Mouse (Mus musculus): Measurements from ENCODE around the gene Kcnh1.

Kcnh1 gene

GRCm38 (mm10) chr1:192268878-192269277 lies 78.3 kb downstream of the Kcnh1 start:
- no peak for DNase-seq (ENCODE audit: low read depth)

DNA sequence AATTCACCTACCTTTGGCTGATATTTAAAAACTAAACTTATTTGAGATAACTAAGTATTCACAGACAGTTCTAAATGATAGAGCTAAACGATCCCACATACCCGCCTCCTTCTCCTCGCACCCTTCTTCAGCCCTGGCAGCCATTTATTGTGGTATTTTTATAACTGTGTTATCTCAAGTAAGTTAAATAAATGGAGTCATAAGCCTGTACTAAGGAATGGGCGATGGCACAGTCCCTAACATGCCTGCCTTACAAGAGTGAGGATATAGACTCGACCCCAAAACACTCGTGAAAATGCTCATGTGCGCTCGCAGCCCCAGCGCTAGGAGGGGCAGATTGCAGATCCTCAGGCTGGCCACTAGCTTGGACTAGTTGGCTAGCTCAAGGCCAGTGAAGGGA lies 79.3 kb downstream of the Kcnh1 start:
- no peak for DNase-seq (ENCODE audit: low read depth)

- DNase-seq (ENCODE audit: low read depth), result no peak
Observed at GRCm38 (mm10) chr1:192277801-192278385, 87.3 kb downstream of the Kcnh1 start.

GRCm38 (mm10) chr1:192284340-192284739 lies 93.8 kb downstream of the Kcnh1 start:
- no peak for DNase-seq (ENCODE audit: low read depth)

- DNase-seq (ENCODE audit: low read depth), result no peak
Observed at GRCm38 (mm10) chr1:192284950-192285349, 94.4 kb downstream of the Kcnh1 start.

- DNase-seq (ENCODE audit: low read depth), result no peak
Observed at GRCm38 (mm10) chr1:192288456-192288855, 97.9 kb downstream of the Kcnh1 start.

- DNase-seq (ENCODE audit: low read depth), result peak; percentile 20
Observed at GRCm38 (mm10) chr1:192291286-192291685, 100.7 kb downstream of the Kcnh1 start.

GRCm38 (mm10) chr1:192293391-192293790 lies 102.8 kb downstream of the Kcnh1 start:
- DNase-seq (ENCODE audit: low read depth), result no peak

GRCm38 (mm10) chr1:192293921-192294320 lies 103.3 kb downstream of the Kcnh1 start:
- no peak for DNase-seq (ENCODE audit: low read depth)

DNA sequence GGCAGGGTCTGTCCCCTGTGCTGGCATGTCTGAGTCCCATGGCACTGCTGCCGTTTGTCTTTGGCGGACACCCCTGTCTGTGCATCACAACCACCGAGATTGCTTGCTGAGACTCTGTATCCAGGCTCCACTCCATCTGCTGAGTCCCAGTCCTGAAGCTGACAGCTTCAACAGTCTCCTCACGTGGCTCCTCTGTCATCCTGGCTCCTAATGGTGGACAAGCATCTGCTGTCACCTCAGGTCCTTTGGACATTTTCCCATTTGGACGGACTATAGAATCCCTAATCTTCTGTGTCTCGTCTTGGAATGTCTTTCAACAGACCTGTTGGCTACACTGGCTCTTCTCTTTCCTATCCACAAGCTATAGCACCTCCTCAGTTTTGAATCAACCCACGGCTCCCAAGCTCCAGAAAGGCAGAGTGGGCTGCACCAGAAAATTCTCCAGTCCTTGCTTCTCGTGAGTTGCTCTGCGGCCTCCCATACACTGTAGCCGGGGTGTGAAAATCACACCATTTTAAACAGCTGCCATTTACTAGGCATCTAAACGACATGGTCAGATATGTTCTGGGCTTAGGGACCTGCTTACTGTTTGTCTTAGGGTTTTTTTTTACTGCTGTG lies 104.8 kb downstream of the Kcnh1 start:
- DNase-seq (ENCODE audit: low read depth), result no peak

DNA sequence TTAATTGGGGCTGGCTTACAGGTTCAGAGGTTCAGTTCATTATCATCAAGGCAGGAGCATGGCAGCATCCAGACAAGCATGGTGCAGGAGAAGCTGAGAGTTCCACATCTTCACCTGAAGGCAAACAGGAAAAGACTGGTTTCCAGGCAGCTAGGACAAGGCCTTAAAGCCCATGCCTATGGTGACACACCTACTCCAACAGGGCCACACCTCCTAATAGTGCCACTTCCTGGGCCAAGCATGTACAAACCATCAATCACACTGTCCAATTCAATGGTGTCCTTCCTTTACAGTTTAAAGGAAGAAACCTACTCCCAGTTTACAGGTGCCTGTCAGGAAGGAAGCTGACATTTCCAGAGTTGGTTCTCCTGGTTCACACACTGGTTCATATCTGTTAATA lies 105.3 kb downstream of the Kcnh1 start:
- no peak for DNase-seq (ENCODE audit: low read depth)

GRCm38 (mm10) chr1:192297481-192298128 lies 107.0 kb downstream of the Kcnh1 start:
- DNase-seq (ENCODE audit: low read depth), result no peak

- peak; percentile 9 for DNase-seq (ENCODE audit: low read depth)
Observed at GRCm38 (mm10) chr1:192300417-192300816, 109.8 kb downstream of the Kcnh1 start.

- no peak for DNase-seq (ENCODE audit: low read depth)
Observed at GRCm38 (mm10) chr1:192303615-192304014, 113.0 kb downstream of the Kcnh1 start.

GRCm38 (mm10) chr1:192305155-192305554 lies 114.6 kb downstream of the Kcnh1 start:
- DNase-seq (ENCODE audit: low read depth), result no peak

DNA sequence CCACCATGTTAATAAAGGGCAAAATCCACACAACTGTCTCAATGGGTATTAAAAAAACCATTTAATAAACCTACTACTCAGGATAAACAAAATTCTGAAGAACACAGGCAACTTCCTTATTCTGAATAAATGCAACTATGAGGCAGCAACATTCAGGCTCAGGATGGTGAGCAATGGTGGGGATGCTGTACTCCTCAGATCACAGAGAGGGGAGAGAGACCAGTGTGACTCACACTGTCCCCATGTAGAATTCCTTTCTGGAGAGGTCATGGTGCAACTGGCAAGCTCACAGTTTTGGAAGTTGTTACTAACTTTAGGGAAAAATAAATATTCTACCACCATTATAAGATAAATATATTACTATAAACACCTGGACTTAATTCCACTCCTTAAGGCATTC lies 116.5 kb downstream of the Kcnh1 start:
- DNase-seq (ENCODE audit: low read depth), result no peak

- no peak for DNase-seq (ENCODE audit: low read depth)
Observed at GRCm38 (mm10) chr1:192311298-192311697, 120.7 kb downstream of the Kcnh1 start.

DNA sequence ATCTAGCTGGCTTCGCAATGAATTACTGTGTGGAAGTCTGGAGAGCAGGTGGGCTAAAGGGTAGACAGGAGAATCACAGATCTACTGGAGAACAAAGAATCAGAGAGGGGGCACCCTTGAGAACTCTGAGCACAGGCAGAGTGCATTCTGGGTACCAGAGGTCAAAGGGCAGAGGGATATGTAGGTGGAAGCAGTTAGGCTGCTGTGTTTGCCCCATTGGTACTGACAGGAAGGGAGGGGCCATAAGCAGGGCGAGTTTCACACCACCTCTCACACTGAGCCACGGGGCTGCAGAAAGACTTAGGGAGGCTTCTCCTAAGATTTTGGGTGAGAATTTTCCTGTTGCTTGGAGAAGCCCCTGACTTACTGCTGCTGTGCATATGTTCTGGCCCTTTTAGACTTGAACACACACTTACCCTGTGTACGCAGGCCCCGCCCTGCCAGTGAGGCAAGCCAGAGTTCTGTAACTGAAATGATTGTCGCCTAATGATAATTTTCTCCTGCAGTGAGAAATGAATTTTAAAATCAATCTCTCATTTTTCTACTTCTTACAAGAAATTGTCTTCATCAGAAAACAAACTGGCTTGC lies 121.4 kb downstream of the Kcnh1 start:
- no peak for DNase-seq (ENCODE audit: low read depth)

GRCm38 (mm10) chr1:192312446-192312845 lies 121.9 kb downstream of the Kcnh1 start:
- DNase-seq (ENCODE audit: low read depth), result no peak

GRCm38 (mm10) chr1:192312998-192313397 lies 122.4 kb downstream of the Kcnh1 start:
- no peak for DNase-seq (ENCODE audit: low read depth)

DNA sequence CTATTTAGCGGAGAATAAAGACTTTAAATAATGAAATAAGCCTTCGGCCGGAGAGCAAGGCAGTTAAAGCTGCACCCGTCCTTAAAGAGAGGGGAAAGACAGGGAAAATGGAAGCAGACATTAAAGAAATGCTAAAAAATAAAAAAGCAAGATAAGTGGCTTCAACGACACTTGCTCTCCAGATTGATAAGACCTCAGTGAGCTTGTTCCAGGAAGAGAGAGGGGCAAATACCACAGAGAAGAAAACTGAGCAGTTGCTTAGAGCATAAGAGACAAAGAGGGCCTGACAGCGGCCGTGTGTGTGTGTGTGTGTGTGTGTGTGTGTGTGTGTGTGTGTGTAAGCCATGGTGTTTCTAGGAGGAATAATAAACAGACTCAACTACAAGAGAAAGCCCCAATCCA lies 123.0 kb downstream of the Kcnh1 start:
- no peak for DNase-seq (ENCODE audit: low read depth)

GRCm38 (mm10) chr1:192314044-192314443 lies 123.5 kb downstream of the Kcnh1 start:
- DNase-seq (ENCODE audit: low read depth), result no peak

- DNase-seq (ENCODE audit: low read depth), result peak; percentile 12
Observed at GRCm38 (mm10) chr1:192315392-192316070, 125.0 kb downstream of the Kcnh1 start.
